Mouse (Mus musculus): ENCODE measurements around the gene Pzp.

The Pzp gene

GRCm38 (mm10) chr6:128526601-128527000 is at the start of gene Pzp:
TSS of gene Pzp (minus strand) at chr6:128526720.
- no peak for DNase-seq (ENCODE audit: low read depth, low spot score)

GRCm38 (mm10) chr6:128566589-128566988 is 40.1 kb upstream of the Pzp start:
- DNase-seq (ENCODE audit: low read depth, low spot score) = no peak

- no peak for DNase-seq (ENCODE audit: low read depth, low spot score)
These were observed 27.5 kb upstream of the Pzp start for GRCm38 (mm10) chr6:128554049-128554448.

- no peak for DNase-seq (ENCODE audit: low read depth, low spot score)
These were observed 23.2 kb upstream of the Pzp start for GRCm38 (mm10) chr6:128549463-128550452.

GRCm38 (mm10) chr6:128548532-128548931 is 22.0 kb upstream of the Pzp start:
- no peak for DNase-seq (ENCODE audit: low read depth, low spot score)

- DNase-seq (ENCODE audit: low read depth, low spot score) = no peak
These were observed 18.9 kb upstream of the Pzp start for GRCm38 (mm10) chr6:128545402-128545801.

GRCm38 (mm10) chr6:128543226-128543625 is 16.7 kb upstream of the Pzp start:
- no peak for DNase-seq (ENCODE audit: low read depth, low spot score)

GRCm38 (mm10) chr6:128535250-128535649 is 8.7 kb upstream of the Pzp start:
- DNase-seq (ENCODE audit: low read depth, low spot score) = no peak

- no peak for DNase-seq (ENCODE audit: low read depth, low spot score)
These were observed 6.8 kb upstream of the Pzp start for GRCm38 (mm10) chr6:128533296-128533695.

- DNase-seq (ENCODE audit: low read depth, low spot score) = no peak
These were observed 6.2 kb upstream of the Pzp start for GRCm38 (mm10) chr6:128532701-128533100.

- no peak for DNase-seq (ENCODE audit: low read depth, low spot score)
These were observed 2.0 kb upstream of the Pzp start for GRCm38 (mm10) chr6:128528491-128528890.

GRCm38 (mm10) chr6:128527110-128527509 is 590 bp upstream of the Pzp start:
- no peak for DNase-seq (ENCODE audit: low read depth, low spot score)

- DNase-seq (ENCODE audit: low read depth, low spot score) = no peak
These were observed 719 bp downstream of the Pzp start for GRCm38 (mm10) chr6:128525801-128526200.

- no peak for DNase-seq (ENCODE audit: low read depth, low spot score)
These were observed 3.2 kb downstream of the Pzp start for GRCm38 (mm10) chr6:128523360-128523759.

- DNase-seq (ENCODE audit: low read depth, low spot score) = no peak
These were observed 7.4 kb downstream of the Pzp start for GRCm38 (mm10) chr6:128519159-128519558.

- peak; percentile 32 for DNase-seq (ENCODE audit: low read depth, low spot score)
These were observed 20.8 kb downstream of the Pzp start for GRCm38 (mm10) chr6:128505676-128506236.

GRCm38 (mm10) chr6:128504743-128505142 is 21.8 kb downstream of the Pzp start:
- DNase-seq (ENCODE audit: low read depth, low spot score) = no peak

- no peak for DNase-seq (ENCODE audit: low read depth, low spot score)
These were observed 31.2 kb downstream of the Pzp start for GRCm38 (mm10) chr6:128495346-128495745.

GRCm38 (mm10) chr6:128494646-128495331 is 31.7 kb downstream of the Pzp start:
- DNase-seq (ENCODE audit: low read depth, low spot score) = no peak

GRCm38 (mm10) chr6:128491916-128492315 is 34.6 kb downstream of the Pzp start:
- no peak for DNase-seq (ENCODE audit: low read depth, low spot score)

- no peak for DNase-seq (ENCODE audit: low read depth, low spot score)
These were observed 36.4 kb downstream of the Pzp start for GRCm38 (mm10) chr6:128490141-128490540.

- DNase-seq (ENCODE audit: low read depth, low spot score) = no peak
These were observed 38.8 kb downstream of the Pzp start for GRCm38 (mm10) chr6:128487736-128488135.

All from telencephalon, adult 2 months (tissue).